Mouse (Mus musculus): ENCODE measurements around the gene Dnah9. TPM values are rescaled to one million over a fixed set of nuclear protein-coding genes. Genes with fewer than 3 reads are reported as not detected.

The Dnah9 gene
- polyA plus RNA-seq, 1 experiment from 2014 or later, result 3.1 TPM

DNA sequence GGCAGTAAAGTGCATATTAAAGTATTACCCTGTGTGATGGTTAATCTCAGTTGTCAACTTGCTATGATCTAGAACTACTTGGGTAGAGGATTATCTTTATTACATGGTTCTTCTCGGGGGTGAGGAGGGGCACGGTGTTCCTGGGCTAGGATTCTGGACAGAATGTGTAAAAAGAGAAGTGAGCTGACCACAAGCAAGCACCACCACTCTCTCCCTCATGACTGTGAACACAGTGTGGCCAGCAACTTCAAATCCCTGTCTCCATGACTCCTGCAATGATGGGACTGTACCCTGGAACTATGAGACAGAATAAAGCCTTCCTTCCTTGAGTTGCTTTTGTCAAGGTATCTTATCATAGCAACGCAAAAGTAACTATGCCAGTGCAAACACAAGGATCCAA lies 386.8 kb downstream of the Dnah9 start:
- Histone ChIP-seq H3K4me1 (peaks cover 17% of the 10 kb centered on the region), H3K36me3 (replicated peaks) (peaks cover 4% of the 10 kb centered on the region; the same call in 1 of the 2 replicates), H3K27me3 (replicated peaks) (no peaks in the 10 kb centered on the region), H3K4me2 (no peak overlapping the region), H3K27ac (no peak overlapping the region), H3K9ac (no peak overlapping the region), H3K9me3 (no peaks in the 10 kb centered on the region), H3K4me3 (no peak overlapping the region)
- ATAC-seq (replicated peaks), result no peak
- WGBS, result 86% methylated on average over 3 of the region's 3 CpGs

Data from midbrain, embryonic 15.5 days (tissue).